Mouse (Mus musculus) embryo, embryonic 9.5 days (tissue): ENCODE results near the gene Mup20.
"Not testable (repeated sequence)": the region's sequence is repeated elsewhere in the genome, so short reads cannot be mapped to it uniquely, and the experiment has no call there.

ENCODE experiments used
- DNase-seq: peaks from one replicate; pipeline ENCODE4 v3.0.0-alpha.2; 2017; ENCODE audit errors: extremely low spot score

Gene Mup20

DNA sequence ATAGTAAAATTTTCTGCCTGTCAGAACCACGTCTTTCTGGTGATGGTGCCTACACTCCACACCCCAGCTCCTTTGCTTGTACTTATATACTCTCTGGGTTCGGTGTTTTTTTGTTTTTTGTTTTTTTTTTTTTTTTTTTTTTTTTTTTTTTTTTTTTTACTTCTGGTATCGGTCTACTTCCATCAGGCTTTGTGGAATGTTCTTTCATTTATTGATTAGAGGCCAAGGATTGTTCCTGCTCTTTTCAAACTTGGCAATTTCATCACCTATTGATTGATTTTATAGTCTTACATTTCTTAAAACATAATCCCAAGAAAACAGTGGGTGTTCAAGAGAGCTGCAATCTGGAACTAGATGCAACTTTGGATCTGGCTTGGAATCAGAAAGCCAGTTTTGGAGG lies at the start of gene Mup20:
TSS of gene Mup20 (minus strand) at position 101 of the 400 bp plus-strand sequence.
- not testable (repeated sequence) for DNase-seq

DNA sequence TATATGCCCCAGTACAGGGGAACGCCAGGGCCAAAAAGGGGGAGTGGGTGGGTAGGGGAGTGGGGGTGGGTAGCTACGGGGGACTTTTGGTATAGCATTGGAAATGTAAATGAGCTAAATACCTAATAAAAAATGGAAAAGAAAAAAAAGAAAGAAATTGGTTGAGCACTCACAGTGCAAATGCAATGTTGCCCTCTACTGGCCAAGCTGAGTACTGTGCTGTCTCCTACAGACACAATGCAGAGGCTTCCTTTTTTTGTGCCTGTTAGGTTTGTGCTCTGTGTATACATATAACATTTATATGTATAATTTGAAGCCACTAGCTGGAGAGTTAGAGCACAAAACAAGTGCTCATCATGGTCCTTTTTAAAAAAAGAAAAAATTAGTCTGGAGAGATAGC lies 49.4 kb upstream of the Mup20 start:
- DNase-seq = not testable (repeated sequence)

DNA sequence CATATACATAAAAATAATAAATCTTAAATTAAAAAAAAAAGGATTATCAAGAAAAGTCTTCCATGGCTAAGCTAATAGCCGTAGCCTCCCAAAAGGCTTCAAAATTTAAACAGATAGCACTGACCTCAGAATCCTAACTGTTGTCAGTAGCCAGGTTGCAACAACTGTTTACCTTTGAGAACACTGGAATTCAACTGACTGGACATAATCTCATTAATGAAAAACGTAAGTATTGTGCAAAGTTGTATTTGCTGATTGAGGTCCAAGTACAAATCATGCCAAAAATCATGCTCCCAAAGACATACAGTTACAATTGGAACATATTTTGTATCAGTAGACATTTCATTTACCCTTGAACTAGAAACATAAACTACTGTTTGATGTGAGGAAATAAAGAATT lies 34.0 kb upstream of the Mup20 start:
- no peak for DNase-seq

DNA sequence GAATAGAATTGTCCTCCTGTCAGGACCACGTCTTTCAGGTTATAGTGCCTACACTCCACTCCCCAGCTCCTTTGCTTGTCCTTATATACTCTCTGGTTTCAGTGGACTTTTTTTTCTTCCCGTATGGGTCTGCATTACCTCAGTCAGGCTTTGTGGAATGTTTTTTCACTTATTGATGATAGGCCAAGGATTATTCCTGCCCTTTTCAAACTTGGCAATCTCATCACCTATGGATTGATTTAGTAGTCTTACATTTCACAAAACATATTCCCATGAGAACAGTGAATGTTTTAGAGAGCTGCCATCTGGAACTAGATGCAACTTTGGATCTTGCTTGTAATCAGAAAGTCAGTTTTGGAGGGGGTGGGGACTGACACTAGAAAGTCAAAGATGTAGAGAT lies 33.3 kb upstream of the Mup20 start, which contains the start of gene Mup3:
TSS of gene Mup3 (minus strand) at position 102 of the 400 bp plus-strand sequence.
- DNase-seq = no peak

DNA sequence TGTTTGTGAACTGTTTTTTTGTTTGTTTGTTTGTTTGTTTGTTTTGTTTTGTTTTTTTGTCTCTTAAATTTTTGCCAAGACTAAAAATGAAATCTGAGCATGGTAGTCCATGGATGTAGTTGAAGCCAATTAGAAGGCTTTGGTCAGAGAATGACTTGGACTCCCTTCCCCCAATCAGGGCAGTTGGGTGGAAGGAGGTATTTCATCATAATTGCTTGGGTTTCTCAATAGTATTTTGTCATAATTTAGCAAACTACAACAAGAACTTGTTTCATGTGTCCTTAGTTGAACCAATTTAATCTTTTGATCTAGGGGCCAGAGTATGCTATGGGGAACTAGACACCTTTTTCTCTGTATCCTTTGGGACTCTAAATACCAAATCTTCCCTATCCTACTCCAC lies 28.8 kb upstream of the Mup20 start:
- DNase-seq = no peak

DNA sequence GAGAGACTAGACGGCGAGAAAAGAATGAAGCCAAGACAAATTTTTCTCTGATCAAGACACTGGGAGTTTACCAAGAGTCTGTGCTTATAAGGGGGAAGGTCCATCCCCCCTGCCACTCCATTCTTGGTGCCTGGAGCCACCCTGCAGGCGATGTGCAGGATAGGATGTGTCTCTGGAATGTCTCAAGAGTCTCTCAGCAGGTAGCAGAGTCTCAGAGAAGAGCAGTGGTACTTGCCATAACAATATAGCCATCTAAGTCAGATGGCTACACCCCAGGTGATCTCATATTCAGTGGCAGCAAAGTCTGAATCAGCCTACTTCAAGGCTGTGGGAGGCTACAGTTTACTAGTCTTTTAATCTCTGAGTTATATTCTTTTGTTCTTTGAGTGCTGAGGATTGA lies 21.2 kb upstream of the Mup20 start:
- DNase-seq = no peak

DNA sequence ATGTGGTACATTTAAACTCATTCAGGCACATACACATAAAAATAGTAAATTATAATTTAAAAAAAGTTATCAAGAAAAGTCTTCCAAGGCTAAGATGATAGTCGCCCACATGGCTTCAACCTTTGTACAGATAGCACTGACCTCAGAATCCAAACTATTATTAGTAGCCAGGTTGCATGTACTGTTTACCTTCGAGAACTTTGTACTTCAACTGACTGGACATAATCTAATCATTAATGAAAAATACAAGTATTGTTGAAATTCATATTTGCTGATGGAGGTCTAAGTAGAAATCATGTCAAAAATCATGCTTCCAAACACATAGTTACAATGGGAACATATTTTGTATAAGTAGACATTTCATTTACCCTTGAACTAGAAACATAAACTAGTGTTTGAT lies 822 bp upstream of the Mup20 start:
- DNase-seq = not testable (repeated sequence)

DNA sequence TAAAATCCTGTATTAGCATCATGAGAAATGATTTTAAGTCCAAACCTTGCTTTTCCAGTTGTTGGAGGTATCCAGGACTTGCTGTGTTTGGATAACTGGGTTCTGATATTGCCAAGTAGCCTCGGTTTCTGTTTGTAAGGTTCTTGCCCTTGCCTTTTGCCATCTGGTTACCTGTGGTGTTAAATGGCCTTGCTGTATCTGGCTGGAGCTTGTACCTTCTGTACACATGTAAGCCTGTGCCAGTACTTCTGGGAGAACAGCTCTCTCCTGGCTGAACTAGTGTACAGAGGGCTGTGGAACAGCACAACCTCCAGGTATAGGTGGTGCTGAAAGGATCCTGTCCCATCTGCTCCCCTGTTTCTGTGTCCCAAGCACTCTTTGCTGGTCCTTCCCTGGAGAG lies 27.7 kb downstream of the Mup20 start:
- no peak for DNase-seq

DNA sequence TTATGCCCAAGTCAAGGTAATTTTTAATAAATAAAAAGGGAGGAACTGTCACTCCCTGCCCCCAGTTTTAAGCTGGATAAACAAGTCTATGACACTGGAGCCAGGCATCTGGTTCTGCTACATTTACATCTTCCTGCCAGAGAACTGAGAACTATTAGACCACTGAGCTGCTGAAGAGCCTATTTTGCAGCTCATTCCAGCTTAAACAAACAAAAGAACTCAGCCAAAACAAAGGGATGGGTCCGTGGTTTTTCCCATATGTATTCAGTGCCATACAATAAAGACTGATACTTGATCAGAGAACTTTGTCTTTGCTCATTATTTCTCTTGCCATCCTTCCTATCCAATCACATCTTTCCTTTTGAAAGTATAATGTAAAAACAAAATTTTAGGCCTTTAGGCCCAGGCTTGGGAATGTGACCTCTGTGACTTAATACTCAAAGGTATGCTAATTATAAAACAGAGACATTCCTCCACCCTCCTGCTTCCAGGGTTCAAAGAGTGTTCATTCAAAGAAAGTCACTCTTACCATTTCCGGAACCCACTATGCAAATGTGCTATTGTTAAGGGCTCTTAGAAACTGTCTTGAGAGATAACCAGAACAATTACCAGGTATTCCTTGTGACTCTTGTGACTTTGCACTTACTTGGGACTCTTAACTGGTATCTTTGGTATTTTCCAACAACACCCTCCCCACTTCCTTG lies 29.6 kb downstream of the Mup20 start:
- no peak for DNase-seq

DNA sequence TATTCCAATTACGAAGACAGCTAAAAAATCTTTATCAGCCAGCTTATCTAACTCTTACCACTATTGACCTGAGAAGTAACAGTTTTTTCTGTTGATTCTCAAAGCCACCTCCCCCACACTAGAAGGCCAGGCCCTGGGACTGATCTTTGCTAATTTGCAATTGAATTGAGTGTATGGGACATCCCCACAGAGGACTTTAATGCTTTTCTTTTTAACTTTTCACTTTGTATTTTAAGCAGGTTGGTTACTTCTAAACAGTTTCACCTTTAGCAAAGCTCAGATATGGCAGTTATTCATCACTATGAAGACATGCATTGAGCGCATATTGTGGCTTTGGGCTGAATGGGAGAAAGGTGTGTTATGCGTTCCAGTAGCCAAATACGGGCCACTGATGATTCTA lies 30.3 kb downstream of the Mup20 start:
- no peak for DNase-seq

DNA sequence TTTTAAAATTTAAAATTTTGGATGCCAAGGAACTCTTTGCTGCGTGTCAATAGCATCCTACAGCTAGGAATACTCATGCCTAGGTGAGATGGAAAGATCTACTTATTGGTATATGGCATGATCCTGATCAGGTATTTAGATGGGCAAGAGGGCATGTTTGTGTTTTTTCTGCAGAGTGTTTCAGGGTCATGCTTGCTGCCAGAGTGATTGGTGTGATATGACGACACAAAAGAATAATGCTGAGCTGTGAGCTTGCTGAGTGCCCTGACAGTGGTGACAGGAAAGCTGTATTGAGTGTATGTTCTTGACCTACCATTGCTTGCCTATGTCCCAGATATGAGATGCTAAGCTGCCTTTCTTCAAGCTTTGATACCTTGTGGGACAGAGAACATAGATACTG lies 30.8 kb downstream of the Mup20 start:
- DNase-seq = no peak

DNA sequence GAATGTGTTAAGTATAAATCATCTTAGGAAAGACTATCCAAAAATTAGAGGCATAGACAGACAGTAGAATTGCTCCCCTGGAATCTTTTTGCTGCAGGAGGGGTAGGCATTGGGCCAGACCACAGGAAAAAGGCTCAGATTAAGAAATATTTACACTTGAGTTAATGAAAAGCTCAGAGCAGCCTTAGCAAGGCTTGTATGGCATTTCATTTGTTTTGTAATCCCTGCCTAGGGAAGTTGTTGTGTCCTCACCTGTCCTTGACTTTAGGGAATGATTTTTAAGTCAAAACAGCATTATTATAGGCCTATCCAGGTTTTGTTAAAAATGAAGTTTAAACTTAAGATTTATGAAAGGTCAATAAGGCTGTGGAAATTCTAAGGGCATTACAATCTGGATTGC lies 33.4 kb downstream of the Mup20 start:
- DNase-seq = not testable (repeated sequence)
